Mouse (Mus musculus): Measurements from ENCODE around the gene Tomm40l. TPM values are rescaled to one million over a fixed set of nuclear protein-coding genes. Genes with fewer than 3 reads are reported as not detected.
A peak's percentile ranks its signal among the peaks of the same experiment; 100 is the strongest.

Gene Tomm40l
- polyA plus RNA-seq, 1 experiment = 2.2 TPM

- Histone ChIP-seq H3K4me1 (ENCODE audit: control insufficient read depth) (peaks cover 27% of the 10 kb centered on the region), H3K27me3 (ENCODE audit: control insufficient read depth) (no peaks in the 10 kb centered on the region; the same call in 1 of the 2 replicates), H3K36me3 (ENCODE audit: control insufficient read depth) (peaks cover 21% of the 10 kb centered on the region), H3K4me3 (replicated peaks) (peak overlapping the region; percentile 79), H3K9me3 (ENCODE audit: control insufficient read depth, low read length) (no peaks in the 10 kb centered on the region)
- TF ChIP-seq GATA1 (IDR thresholded peaks at IDR 0.05; ENCODE audit: low read length) = no peak
- TF ChIP-seq TAL1 (IDR thresholded peaks at IDR 0.05; ENCODE audit: low read length) = no peak
Measured at GRCm38 (mm10) chr1:171223168-171223567, 854 bp upstream of the Tomm40l start.

- Histone ChIP-seq H3K9me3 (ENCODE audit: control insufficient read depth, low read length) (no peaks in the 10 kb centered on the region), H3K27me3 (ENCODE audit: control insufficient read depth) (no peaks in the 10 kb centered on the region; the same call in 1 of the 2 replicates), H3K4me3 (replicated peaks) (peak overlapping the region; percentile 79), H3K4me1 (ENCODE audit: control insufficient read depth) (peaks cover 36% of the 10 kb centered on the region), H3K36me3 (ENCODE audit: control insufficient read depth) (peaks cover 24% of the 10 kb centered on the region)
- TF ChIP-seq GATA1 (IDR thresholded peaks at IDR 0.05; ENCODE audit: low read length) (no peak), TAL1 (IDR thresholded peaks at IDR 0.05; ENCODE audit: low read length) (no peak)
Measured at GRCm38 (mm10) chr1:171221281-171222193, 777 bp downstream of the Tomm40l start.

GRCm38 (mm10) chr1:171220871-171221270 lies 1.4 kb downstream of the Tomm40l start:
- TF ChIP-seq TAL1 (IDR thresholded peaks at IDR 0.05; ENCODE audit: low read length) = no peak
- no peak for TF ChIP-seq GATA1 (IDR thresholded peaks at IDR 0.05; ENCODE audit: low read length)
- Histone ChIP-seq H3K36me3 (ENCODE audit: control insufficient read depth) (peaks cover 24% of the 10 kb centered on the region), H3K4me1 (ENCODE audit: control insufficient read depth) (peaks cover 42% of the 10 kb centered on the region), H3K27me3 (ENCODE audit: control insufficient read depth) (no peaks in the 10 kb centered on the region; the same call in 1 of the 2 replicates), H3K4me3 (replicated peaks) (peak overlapping the region; percentile 79), H3K9me3 (ENCODE audit: control insufficient read depth, low read length) (no peaks in the 10 kb centered on the region)

- peaks cover 26% of the 10 kb centered on the region for H3K4me1 ChIP-seq (ENCODE audit: control insufficient read depth)
- H3K4me3 ChIP-seq (replicated peaks) = no peak overlapping the region
- no peaks in the 10 kb centered on the region for H3K9me3 ChIP-seq (ENCODE audit: control insufficient read depth, low read length)
- H3K27me3 ChIP-seq (ENCODE audit: control insufficient read depth) = 0 out of 2 replicates have a peak, but pooled peaks cover 2% of the 10 kb centered on the region
- TF ChIP-seq GATA1 (IDR thresholded peaks at IDR 0.05; ENCODE audit: low read length) (no peak), TAL1 (IDR thresholded peaks at IDR 0.05; ENCODE audit: low read length) (no peak)
- peaks cover 24% of the 10 kb centered on the region for H3K36me3 ChIP-seq (ENCODE audit: control insufficient read depth)
Measured at GRCm38 (mm10) chr1:171216241-171216955, 5.9 kb downstream of the Tomm40l start.

GRCm38 (mm10) chr1:171213801-171214496 lies 8.4 kb downstream of the Tomm40l start, which contains the start of gene Nr1i3:
Gene Nr1i3, plus strand, starts transcription at chr1:171213970.
- no peak for TF ChIP-seq GATA1 (IDR thresholded peaks at IDR 0.05; ENCODE audit: low read length)
- no peak for TF ChIP-seq TAL1 (IDR thresholded peaks at IDR 0.05; ENCODE audit: low read length)
- Histone ChIP-seq H3K4me3 (replicated peaks) (no peak within 1 kb of the TSS), H3K27me3 (ENCODE audit: control insufficient read depth) (0 out of 2 replicates have a peak, but pooled peaks cover 2% of the 10 kb centered on the region), H3K36me3 (ENCODE audit: control insufficient read depth) (peaks cover 8% of the 10 kb centered on the region), H3K4me1 (ENCODE audit: control insufficient read depth) (peaks cover 17% of the 10 kb centered on the region), H3K9me3 (ENCODE audit: control insufficient read depth, low read length) (no peaks in the 10 kb centered on the region)

- no peak overlapping the region for H3K4me3 ChIP-seq (replicated peaks)
- peaks cover 4% of the 10 kb centered on the region; the same call in 1 of the 2 replicates for H3K9me3 ChIP-seq (ENCODE audit: control insufficient read depth, low read length)
- H3K36me3 ChIP-seq (ENCODE audit: control insufficient read depth) = peaks cover 3% of the 10 kb centered on the region
- 0 out of 2 replicates have a peak, but pooled peaks cover 2% of the 10 kb centered on the region for H3K27me3 ChIP-seq (ENCODE audit: control insufficient read depth)
- peaks cover 17% of the 10 kb centered on the region for H3K4me1 ChIP-seq (ENCODE audit: control insufficient read depth)
- TF ChIP-seq GATA1 (IDR thresholded peaks at IDR 0.05; ENCODE audit: low read length) = no peak
- no peak for TF ChIP-seq TAL1 (IDR thresholded peaks at IDR 0.05; ENCODE audit: low read length)
Measured at GRCm38 (mm10) chr1:171212854-171213253, 9.5 kb downstream of the Tomm40l start.

GRCm38 (mm10) chr1:171209409-171209808 lies 12.9 kb downstream of the Tomm40l start:
- peaks cover 13% of the 10 kb centered on the region; the same call in 1 of the 2 replicates for H3K4me1 ChIP-seq (ENCODE audit: control insufficient read depth)
- H3K27me3 ChIP-seq (ENCODE audit: control insufficient read depth) = 0 out of 2 replicates have a peak, but pooled peaks cover 2% of the 10 kb centered on the region
- no peaks in the 10 kb centered on the region for H3K36me3 ChIP-seq (ENCODE audit: control insufficient read depth)
- H3K9me3 ChIP-seq (ENCODE audit: control insufficient read depth, low read length) = peaks cover 4% of the 10 kb centered on the region; the same call in 1 of the 2 replicates
- H3K4me3 ChIP-seq (replicated peaks) = no peak overlapping the region
- no peak for TF ChIP-seq GATA1 (IDR thresholded peaks at IDR 0.05; ENCODE audit: low read length)
- no peak for TF ChIP-seq TAL1 (IDR thresholded peaks at IDR 0.05; ENCODE audit: low read length)

GRCm38 (mm10) chr1:171205704-171206493 lies 16.4 kb downstream of the Tomm40l start:
- TF ChIP-seq TAL1 (IDR thresholded peaks at IDR 0.05; ENCODE audit: low read length) (no peak), GATA1 (IDR thresholded peaks at IDR 0.05; ENCODE audit: low read length) (no peak)
- Histone ChIP-seq H3K36me3 (ENCODE audit: control insufficient read depth) (no peaks in the 10 kb centered on the region), H3K27me3 (ENCODE audit: control insufficient read depth) (no peaks in the 10 kb centered on the region), H3K9me3 (ENCODE audit: control insufficient read depth, low read length) (peaks cover 4% of the 10 kb centered on the region; the same call in 1 of the 2 replicates), H3K4me1 (ENCODE audit: control insufficient read depth) (peaks cover 13% of the 10 kb centered on the region; the same call in 1 of the 2 replicates), H3K4me3 (replicated peaks) (no peak overlapping the region)

All from erythroblast, embryonic 14.5 days (primary cell).